In genomic region chr6:113681271-113681670, GRCm38 (mm10) we compare ENCODE assay signal across 8 mouse cellular contexts. TPM values are rescaled to one million over a fixed set of nuclear protein-coding genes. Genes with fewer than 3 reads are reported as not detected.
DNase-seq lines count a peak whose midpoint lies in the region; ATAC-seq and TF ChIP-seq lines count a peak whose summit lies in the region.

No protein-coding gene starts in this region.

- H3K27ac ChIP-seq in forebrain, postnatal 0 days (ENCODE audit: low read depth, low read length): no peak overlapping the region

- H3K4me1 ChIP-seq in forebrain, postnatal 0 days (ENCODE audit: insufficient read depth): no peaks in the 10 kb centered on the region

- H3K9me3 ChIP-seq in forebrain, postnatal 0 days (ENCODE audit: low read length): no peaks in the 10 kb centered on the region

- H3K27me3 ChIP-seq in forebrain, postnatal 0 days (ENCODE audit: insufficient read depth, low read length): no peaks in the 10 kb centered on the region

- no peak overlapping the region for H3K4me3 ChIP-seq in forebrain, postnatal 0 days (ENCODE audit: low read depth, low read length)

- TF ChIP-seq CTCF in forebrain, postnatal 0 days (IDR thresholded peaks at IDR 0.05; ENCODE audit: low read depth): peak; percentile 82

- peak; percentile 45; the same call in 1 of the 2 replicates for ATAC-seq in forebrain, postnatal 0 days

- no peaks in the 10 kb centered on the region for H3K36me3 ChIP-seq in forebrain, postnatal 0 days (ENCODE audit: insufficient read depth)

- peak; percentile 67 for DNase-seq in MN1 (ENCODE audit: low spot score)
- peak; percentile 85 for DNase-seq in c-Kit-positive CD71-negative TER-119-negative erythroid progenitor cells, embryonic 14.5 days (ENCODE audit: low read depth)
- DNase-seq in forebrain, postnatal 0 days: peak; percentile 55
- peak; percentile 93 for DNase-seq in heart, postnatal 4 days
- peak; percentile 88 for DNase-seq in layer of hippocampus, adult 9-11 months
- DNase-seq in lung, postnatal 25 days (ENCODE audit: low spot score): peak; percentile 91
- DNase-seq in right cerebral cortex, postnatal 36 days (ENCODE audit: low spot score in 2 of 2): peak; percentile 44 to 68
- DNase-seq in urinary bladder, postnatal 4 days (ENCODE audit: low spot score in 2 of 2): peak; percentile 68 to 87

- H3K4me2 ChIP-seq in forebrain, postnatal 0 days (ENCODE audit: low read depth): no peak overlapping the region

- 17% methylated on average over 4 of the region's 4 CpGs for WGBS in forebrain, postnatal 0 days

- H3K9ac ChIP-seq in forebrain, postnatal 0 days: no peak overlapping the region

RNA-seq across cellular contexts. Expression of gene Tatdn2, which starts 15.6 kb away (rescaled TPM):
- total RNA-seq in forebrain, postnatal 0 days (2014; rRNA removed): 67.0 and 69.2 TPM in 2 replicates
- 1.4 and 1.7 TPM in 2 replicates for polyA plus RNA-seq in forebrain, postnatal 0 days (2015; fragmentation: Nextera tagmentation; extraction: Ambion mirVana)
- total RNA-seq in heart, postnatal 4 days (2021): 10 to 100 TPM; 76.2 to 80.7 TPM

RNA-seq across cellular contexts. Expression of gene Ghrl, which starts 38.4 kb away (rescaled TPM):
- not detected in 2 replicates for total RNA-seq in forebrain, postnatal 0 days (2014; rRNA removed)
- polyA plus RNA-seq in forebrain, postnatal 0 days (2015; fragmentation: Nextera tagmentation; extraction: Ambion mirVana): 0.61 TPM in 1 of 2 replicates, not detected in the other
- total RNA-seq in heart, postnatal 4 days (2021): not detected

RNA-seq across cellular contexts. Expression of gene Irak2, which starts 43.0 kb away (rescaled TPM):
- 4.5 and 5.9 TPM in 2 replicates for total RNA-seq in forebrain, postnatal 0 days (2014; rRNA removed)
- 1.8 and 3.5 TPM in 2 replicates for polyA plus RNA-seq in forebrain, postnatal 0 days (2015; fragmentation: Nextera tagmentation; extraction: Ambion mirVana)
- 10 to 100 TPM in 1 of 2 experiments, 1 to 10 TPM in 1; 8.9 to 11.1 TPM for total RNA-seq in heart, postnatal 4 days (2021)

RNA-seq across cellular contexts. Expression of gene Vhl, which starts 57.5 kb away (rescaled TPM):
- total RNA-seq in forebrain, postnatal 0 days (2014; rRNA removed): 92.7 and 94.1 TPM in 2 replicates
- 71.6 and 76.5 TPM in 2 replicates for polyA plus RNA-seq in forebrain, postnatal 0 days (2015; fragmentation: Nextera tagmentation; extraction: Ambion mirVana)
- total RNA-seq in heart, postnatal 4 days (2021): 10 to 100 TPM; 13.6 to 18.6 TPM

RNA-seq across cellular contexts. Expression of gene Sec13, which starts 59.3 kb away (rescaled TPM):
- total RNA-seq in forebrain, postnatal 0 days (2014; rRNA removed): 167 and 189 TPM in 2 replicates
- polyA plus RNA-seq in forebrain, postnatal 0 days (2015; fragmentation: Nextera tagmentation; extraction: Ambion mirVana): 183 and 194 TPM in 2 replicates
- 100 to 1,000 TPM; 123 to 125 TPM for total RNA-seq in heart, postnatal 4 days (2021)
